Mouse (Mus musculus): Measurements from ENCODE around the gene Cilp2. TPM values are rescaled to one million over a fixed set of nuclear protein-coding genes. Genes with fewer than 3 reads are reported as not detected.
A peak's percentile ranks its signal among the peaks of the same experiment; 100 is the strongest.

The Cilp2 gene
- polyA plus RNA-seq, 1 experiment, result 0.11 TPM

DNA sequence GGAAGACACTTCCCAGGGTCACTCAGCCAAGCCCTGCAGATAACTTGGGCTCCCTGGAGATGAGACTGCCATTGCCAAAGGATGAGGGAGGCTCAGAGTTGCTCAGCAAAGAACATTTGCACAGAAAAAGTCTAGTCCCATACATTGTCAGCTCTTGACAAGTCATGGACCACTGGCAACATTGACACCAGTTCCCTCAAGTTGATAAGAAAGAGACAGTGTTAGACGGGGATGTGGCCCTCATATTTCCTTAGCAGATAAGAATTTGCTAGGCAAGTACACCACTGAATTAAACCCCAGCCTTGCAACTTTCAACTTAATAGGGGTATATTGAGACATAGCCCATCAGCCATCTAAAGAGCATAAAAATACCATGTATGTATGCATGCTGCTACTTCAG, 36.5 kb upstream of the Cilp2 start:
- 74% methylated on average over 1 of the region's 1 CpGs for WGBS
- DNase-seq, result no peak

DNA sequence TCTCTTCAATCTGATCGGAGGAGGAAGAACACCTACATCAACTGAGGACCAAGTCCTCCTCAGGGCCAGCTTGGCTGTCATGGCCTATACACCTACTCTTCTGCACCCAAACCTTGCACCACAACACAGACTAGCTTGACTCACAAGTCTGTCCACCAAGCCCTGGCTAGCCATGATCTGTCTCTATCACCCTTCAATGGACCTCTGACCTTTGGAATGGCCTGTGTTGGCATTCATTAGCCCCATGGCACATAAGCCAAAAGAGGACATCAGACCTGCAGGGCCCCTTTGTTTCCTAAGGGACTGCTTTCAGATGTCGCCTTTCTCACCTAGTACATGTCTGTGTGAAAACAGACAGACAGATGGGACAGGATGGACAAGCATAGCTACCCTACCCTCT, 33.7 kb upstream of the Cilp2 start:
- H3K4me1 ChIP-seq (ENCODE audit: control insufficient read depth, insufficient read depth, low read length), result peaks cover 16% of the 10 kb centered on the region
- 70% methylated on average over 2 of the region's 2 CpGs for WGBS

More for the DNA sequence above, 36.5 kb upstream of the Cilp2 start:
- no peak for TF ChIP-seq CTCF (conservative IDR thresholded peaks at IDR 0.05; ENCODE audit: insufficient read depth, insufficient read length, low read depth, low read length)
- no peak for TF ChIP-seq POLR2A (IDR thresholded peaks at IDR 0.05; ENCODE audit: low read depth, low read length)
- Histone ChIP-seq H3K4me1 (ENCODE audit: control insufficient read depth, insufficient read depth, low read length) (peaks cover 23% of the 10 kb centered on the region), H3K36me3 (ENCODE audit: control insufficient read depth, insufficient read depth, low read length) (no peaks in the 10 kb centered on the region), H3K27ac (ENCODE audit: insufficient read depth, low read depth, low read length) (no peak overlapping the region), H3K27me3 (replicated peaks; ENCODE audit: control insufficient read depth, insufficient read depth, low read length) (no peaks in the 10 kb centered on the region), H3K4me3 (ENCODE audit: insufficient read depth, low read depth, low read length) (no peak overlapping the region)

DNA sequence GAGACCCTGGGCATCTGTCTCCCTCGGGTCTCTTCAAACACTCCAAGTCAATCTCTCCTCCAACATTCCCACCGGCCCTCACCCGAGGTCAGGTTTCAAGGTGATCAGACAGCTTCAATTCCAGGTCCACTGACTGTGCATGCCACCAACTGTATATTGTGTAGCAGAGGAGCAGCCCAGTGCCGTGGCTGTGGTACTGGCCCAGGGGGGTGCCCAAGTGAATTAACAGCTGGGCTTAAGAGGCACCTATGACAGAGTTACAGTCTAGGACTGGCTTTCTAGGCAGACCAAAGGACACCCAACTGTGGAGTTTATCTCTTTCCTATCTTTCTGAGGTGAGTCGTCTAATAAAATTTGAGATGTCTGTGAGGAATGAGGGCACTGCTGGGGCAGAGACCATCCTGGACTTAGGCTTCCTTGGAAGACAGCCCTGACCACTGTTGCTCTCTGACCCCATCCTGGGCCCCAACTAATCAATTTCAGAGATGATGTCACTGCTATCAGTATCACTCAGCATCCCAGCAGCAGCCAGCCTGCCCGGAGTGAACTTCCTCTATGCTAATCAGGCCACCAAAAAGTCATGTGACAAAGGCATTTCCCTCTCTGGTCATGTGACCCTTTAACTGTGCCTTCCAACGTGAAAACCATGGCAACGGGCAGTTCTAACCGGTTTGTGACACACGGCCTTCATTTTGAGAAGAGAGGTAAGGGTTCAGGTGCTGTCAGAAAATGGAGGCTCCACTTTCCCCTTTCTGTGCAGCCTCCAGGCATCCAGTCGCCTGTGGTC, 32.6 kb upstream of the Cilp2 start:
- Histone ChIP-seq H3K36me3 (ENCODE audit: control insufficient read depth, insufficient read depth, low read length) (peaks cover 2% of the 10 kb centered on the region; the same call in 1 of the 2 replicates), H3K27ac (ENCODE audit: insufficient read depth, low read depth, low read length) (peak overlapping the region; percentile 39; the same call in 1 of the 2 replicates), H3K4me1 (ENCODE audit: control insufficient read depth, insufficient read depth, low read length) (peaks cover 16% of the 10 kb centered on the region), H3K27me3 (replicated peaks; ENCODE audit: control insufficient read depth, insufficient read depth, low read length) (no peaks in the 10 kb centered on the region), H3K4me3 (ENCODE audit: insufficient read depth, low read depth, low read length) (no peak overlapping the region)
- DNase-seq, result peak; percentile 93
- TF ChIP-seq POLR2A (IDR thresholded peaks at IDR 0.05; ENCODE audit: low read depth, low read length) (no peak), CTCF (conservative IDR thresholded peaks at IDR 0.05; ENCODE audit: insufficient read depth, insufficient read length, low read depth, low read length) (no peak)
- WGBS, result 27% methylated on average over 11 of the region's 11 CpGs

More for the DNA sequence above, 33.7 kb upstream of the Cilp2 start:
- Histone ChIP-seq H3K4me3 (ENCODE audit: insufficient read depth, low read depth, low read length) (no peak overlapping the region), H3K27me3 (replicated peaks; ENCODE audit: control insufficient read depth, insufficient read depth, low read length) (no peaks in the 10 kb centered on the region), H3K27ac (ENCODE audit: insufficient read depth, low read depth, low read length) (peak overlapping the region; percentile 6; the same call in 1 of the 2 replicates), H3K36me3 (ENCODE audit: control insufficient read depth, insufficient read depth, low read length) (peaks cover 2% of the 10 kb centered on the region; the same call in 1 of the 2 replicates)
- TF ChIP-seq CTCF (conservative IDR thresholded peaks at IDR 0.05; ENCODE audit: insufficient read depth, insufficient read length, low read depth, low read length) (no peak), POLR2A (IDR thresholded peaks at IDR 0.05; ENCODE audit: low read depth, low read length) (no peak)
- peak; percentile 78 for DNase-seq

DNA sequence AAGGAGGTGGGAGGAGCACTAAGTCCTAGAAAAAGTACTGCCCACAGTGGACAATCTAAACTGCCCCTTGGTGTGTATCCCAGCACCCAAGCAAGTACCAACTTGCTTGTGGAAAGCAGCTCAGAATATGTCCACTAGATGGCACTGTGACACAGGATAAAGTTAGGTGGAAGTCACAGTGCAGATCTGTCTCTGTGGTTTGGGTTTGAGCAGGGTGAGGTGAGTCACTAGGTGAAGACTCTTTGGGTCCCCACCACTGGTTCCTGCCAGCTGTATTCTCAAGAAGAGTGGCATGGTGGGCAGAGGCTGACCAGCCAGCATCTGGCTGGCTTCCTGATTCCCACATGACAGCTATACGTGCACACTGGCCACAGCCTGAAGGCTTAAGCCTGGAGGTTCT, 31.5 kb upstream of the Cilp2 start:
- H3K27ac ChIP-seq (ENCODE audit: insufficient read depth, low read depth, low read length), result no peak overlapping the region
- 44% methylated on average over 1 of the region's 1 CpGs for WGBS

GRCm38 (mm10) chr8:69918506-69918905, 31.0 kb upstream of the Cilp2 start:
- Histone ChIP-seq H3K27ac (ENCODE audit: insufficient read depth, low read depth, low read length) (no peak overlapping the region), H3K4me1 (ENCODE audit: control insufficient read depth, insufficient read depth, low read length) (peaks cover 16% of the 10 kb centered on the region), H3K27me3 (replicated peaks; ENCODE audit: control insufficient read depth, insufficient read depth, low read length) (no peaks in the 10 kb centered on the region), H3K4me3 (ENCODE audit: insufficient read depth, low read depth, low read length) (no peak overlapping the region), H3K36me3 (ENCODE audit: control insufficient read depth, insufficient read depth, low read length) (peaks cover 2% of the 10 kb centered on the region; the same call in 1 of the 2 replicates)
- TF ChIP-seq CTCF (conservative IDR thresholded peaks at IDR 0.05; ENCODE audit: insufficient read depth, insufficient read length, low read depth, low read length) (no peak), POLR2A (IDR thresholded peaks at IDR 0.05; ENCODE audit: low read depth, low read length) (no peak)
- DNase-seq, result no peak

More for the DNA sequence above, 31.5 kb upstream of the Cilp2 start:
- TF ChIP-seq CTCF (conservative IDR thresholded peaks at IDR 0.05; ENCODE audit: insufficient read depth, insufficient read length, low read depth, low read length), result peak; percentile 86
- TF ChIP-seq POLR2A (IDR thresholded peaks at IDR 0.05; ENCODE audit: low read depth, low read length), result no peak
- peaks cover 16% of the 10 kb centered on the region for H3K4me1 ChIP-seq (ENCODE audit: control insufficient read depth, insufficient read depth, low read length)
- H3K27me3 ChIP-seq (replicated peaks; ENCODE audit: control insufficient read depth, insufficient read depth, low read length), result no peaks in the 10 kb centered on the region
- H3K36me3 ChIP-seq (ENCODE audit: control insufficient read depth, insufficient read depth, low read length), result peaks cover 2% of the 10 kb centered on the region; the same call in 1 of the 2 replicates
- H3K4me3 ChIP-seq (ENCODE audit: insufficient read depth, low read depth, low read length), result no peak overlapping the region
- DNase-seq, result peak; percentile 89

DNA sequence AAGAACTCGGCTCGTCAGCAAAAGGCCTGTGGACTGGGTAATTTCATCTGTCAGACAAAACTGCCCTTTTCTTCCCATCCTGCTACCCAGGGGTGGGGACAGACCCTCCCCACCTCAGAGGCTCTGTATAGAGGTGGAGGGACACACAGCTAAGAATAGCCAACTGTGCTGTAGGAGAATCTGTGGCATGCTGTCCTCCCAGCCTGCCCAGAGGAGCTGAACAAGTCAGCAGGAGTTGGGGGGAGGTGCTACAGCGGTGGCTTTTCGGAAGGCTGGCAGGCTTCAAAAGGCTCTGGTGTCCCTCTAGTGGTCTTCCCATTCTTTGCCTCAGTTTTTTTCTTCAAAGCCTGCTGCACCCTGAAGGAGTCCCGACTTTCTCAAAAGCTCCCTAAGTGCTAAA, 28.3 kb upstream of the Cilp2 start:
- no peak for DNase-seq
- no peak for TF ChIP-seq POLR2A (IDR thresholded peaks at IDR 0.05; ENCODE audit: low read depth, low read length)
- TF ChIP-seq CTCF (conservative IDR thresholded peaks at IDR 0.05; ENCODE audit: insufficient read depth, insufficient read length, low read depth, low read length), result no peak
- Histone ChIP-seq H3K27ac (ENCODE audit: insufficient read depth, low read depth, low read length) (no peak overlapping the region), H3K36me3 (ENCODE audit: control insufficient read depth, insufficient read depth, low read length) (peaks cover 2% of the 10 kb centered on the region; the same call in 1 of the 2 replicates), H3K27me3 (replicated peaks; ENCODE audit: control insufficient read depth, insufficient read depth, low read length) (no peaks in the 10 kb centered on the region), H3K4me1 (ENCODE audit: control insufficient read depth, insufficient read depth, low read length) (peaks cover 6% of the 10 kb centered on the region; the same call in 1 of the 2 replicates), H3K4me3 (ENCODE audit: insufficient read depth, low read depth, low read length) (no peak overlapping the region)
- 65% methylated on average over 5 of the region's 5 CpGs for WGBS

- Histone ChIP-seq H3K36me3 (ENCODE audit: control insufficient read depth, insufficient read depth, low read length) (peaks cover 2% of the 10 kb centered on the region; the same call in 1 of the 2 replicates), H3K4me1 (ENCODE audit: control insufficient read depth, insufficient read depth, low read length) (no peaks in the 10 kb centered on the region; the same call in 1 of the 2 replicates), H3K4me3 (ENCODE audit: insufficient read depth, low read depth, low read length) (no peak overlapping the region), H3K27ac (ENCODE audit: insufficient read depth, low read depth, low read length) (no peak overlapping the region), H3K27me3 (replicated peaks; ENCODE audit: control insufficient read depth, insufficient read depth, low read length) (no peaks in the 10 kb centered on the region)
- no peak for TF ChIP-seq POLR2A (IDR thresholded peaks at IDR 0.05; ENCODE audit: low read depth, low read length)
- TF ChIP-seq CTCF (conservative IDR thresholded peaks at IDR 0.05; ENCODE audit: insufficient read depth, insufficient read length, low read depth, low read length), result no peak
- DNase-seq, result no peak
- WGBS, result 87% methylated on average over 4 of the region's 4 CpGs
Measured at GRCm38 (mm10) chr8:69914526-69914925, 27.0 kb upstream of the Cilp2 start.
